Mouse (Mus musculus): ENCODE results near the gene Lif.

Gene Lif

DNA sequence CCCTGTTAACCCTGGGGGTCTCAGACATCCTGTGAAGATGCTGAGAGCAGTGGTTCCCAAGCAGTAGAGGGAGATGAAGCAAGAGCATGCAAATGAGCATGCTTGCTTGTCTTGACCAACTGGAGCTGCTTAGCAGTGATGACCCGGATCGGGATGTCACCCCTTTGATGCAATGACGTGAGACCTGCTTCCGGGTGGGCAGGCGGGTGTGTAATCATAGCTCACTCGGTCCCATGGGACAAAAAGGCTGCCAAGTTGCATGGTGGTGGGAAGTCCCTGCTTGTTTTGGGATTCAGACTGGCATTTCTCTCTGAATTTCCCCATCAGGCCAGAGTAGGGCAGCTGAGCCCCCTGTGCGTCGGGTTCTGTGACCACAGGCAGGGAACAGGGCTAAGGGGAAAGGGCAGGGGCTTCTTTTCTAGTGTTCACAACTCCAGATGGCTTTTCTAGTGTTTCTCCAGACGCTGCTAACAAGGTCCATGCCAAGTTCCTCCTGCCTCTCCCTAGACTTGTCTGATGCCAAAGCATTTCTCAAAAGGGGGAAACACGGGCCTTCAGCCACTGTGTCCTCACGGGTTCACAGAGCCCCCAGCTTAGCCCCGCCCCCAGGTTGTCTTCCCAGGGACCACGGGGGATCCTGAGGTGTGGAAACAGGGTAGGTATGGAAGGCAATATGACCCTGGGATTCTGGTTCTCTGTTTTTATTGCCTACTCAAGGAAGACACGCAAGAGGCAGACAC is 42.5 kb downstream of the Lif start:
- no peak for DNase-seq

DNA sequence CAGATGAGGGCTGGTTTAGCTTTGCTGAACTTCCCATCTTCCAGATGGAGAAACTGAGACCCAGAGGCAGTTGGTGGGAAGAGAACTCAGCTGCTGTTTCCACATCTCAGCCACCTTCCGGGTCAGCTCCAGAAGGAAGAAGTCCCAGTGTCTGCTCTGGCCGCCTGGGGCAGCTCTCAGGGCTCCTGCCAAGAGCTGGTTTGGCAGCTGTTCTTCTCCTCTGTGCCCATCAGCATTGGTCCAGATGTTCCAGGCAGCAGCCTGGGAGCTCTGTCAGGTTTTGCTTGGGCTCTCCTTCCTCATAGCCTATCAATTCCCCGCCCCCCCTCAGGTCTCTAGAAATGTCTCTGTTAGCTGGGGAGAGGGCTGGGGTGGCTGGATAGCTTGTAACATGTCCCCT is 43.3 kb downstream of the Lif start:
- DNase-seq: no peak

DNA sequence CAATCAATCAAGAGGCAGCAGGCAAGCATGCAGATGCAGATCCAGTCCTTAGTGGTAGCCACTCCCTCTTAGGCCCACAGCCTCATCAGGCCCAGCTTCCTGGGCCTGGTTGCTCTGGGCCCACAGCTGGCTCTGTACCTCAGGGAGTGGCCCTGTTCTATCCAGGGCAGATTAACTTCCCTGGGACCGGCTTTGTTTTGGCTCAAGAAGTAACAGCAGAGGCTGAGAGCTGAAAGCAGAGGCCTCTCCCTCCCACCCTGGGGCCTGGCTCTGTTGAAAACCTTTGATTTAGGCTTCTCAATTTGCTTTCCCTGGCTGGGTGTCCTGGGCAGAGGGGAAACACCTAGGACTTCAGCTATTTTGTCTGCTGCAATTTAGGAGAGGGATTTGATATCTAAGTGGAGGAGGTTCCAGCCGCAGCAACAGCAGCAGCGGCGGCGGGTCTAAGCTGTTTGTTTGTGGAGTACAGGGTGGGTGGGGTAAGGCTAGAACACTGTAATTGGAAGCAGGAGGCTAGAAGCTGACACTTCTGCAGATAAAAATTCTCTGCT is 45.1 kb downstream of the Lif start:
- no peak for DNase-seq

DNA sequence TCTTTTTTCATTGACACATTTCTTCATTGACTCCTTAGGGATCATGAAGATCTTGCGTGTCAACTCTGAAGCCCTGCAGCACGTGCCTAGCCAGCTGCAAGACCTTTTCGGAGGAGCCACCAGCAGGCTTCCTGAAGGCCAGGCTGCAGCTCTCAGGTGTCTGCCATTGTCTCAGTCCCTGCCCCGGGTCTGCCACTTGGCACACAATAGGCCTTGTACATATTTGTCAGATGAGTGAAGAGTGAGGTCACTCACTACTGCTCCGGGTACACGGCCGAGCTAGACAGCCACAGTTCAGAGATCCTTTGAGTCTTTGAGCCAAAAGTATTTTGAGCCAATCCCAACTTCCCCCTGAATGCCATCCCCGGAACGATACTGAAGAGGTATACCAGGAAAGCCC is 45.7 kb downstream of the Lif start:
- DNase-seq: no peak

DNA sequence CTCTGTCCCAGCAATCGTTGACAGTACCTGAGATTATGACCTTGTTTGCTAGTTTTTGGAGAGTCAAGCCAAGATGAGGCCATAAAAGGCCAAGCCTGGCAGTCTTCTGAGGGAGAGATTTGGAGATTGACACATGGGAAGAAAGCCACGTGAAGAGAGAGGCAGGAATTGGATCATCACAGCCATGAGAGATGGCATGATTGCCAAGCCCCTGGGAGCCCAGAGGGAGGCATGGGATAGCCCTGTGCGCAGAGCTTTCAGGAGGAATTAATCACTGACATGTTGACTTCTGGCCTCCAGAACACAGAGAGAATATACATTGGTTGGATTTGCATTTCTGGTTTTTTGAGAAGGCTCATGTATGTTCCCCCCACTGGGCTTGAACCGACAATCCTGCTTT is 46.8 kb downstream of the Lif start:
- DNase-seq: no peak

DNA sequence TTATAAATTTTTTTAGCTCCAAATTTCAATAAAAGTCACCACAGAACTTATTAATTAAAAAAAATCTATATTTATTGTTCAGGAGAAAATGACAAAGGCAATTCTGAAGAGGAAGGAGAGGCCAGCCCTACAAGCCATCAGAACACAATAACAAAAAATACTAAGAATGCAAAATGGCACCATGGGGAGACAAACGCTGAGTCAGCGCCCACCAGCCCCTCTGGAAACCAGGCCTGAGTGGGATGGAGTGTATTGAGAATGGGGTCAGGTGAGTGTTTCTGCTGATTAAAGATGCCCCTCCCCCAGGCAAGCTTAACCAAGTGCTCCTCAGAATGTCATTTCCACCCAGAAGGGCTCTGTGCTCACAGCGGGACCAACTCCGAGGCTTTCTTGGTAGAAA is 47.7 kb downstream of the Lif start:
- DNase-seq: no peak

DNA sequence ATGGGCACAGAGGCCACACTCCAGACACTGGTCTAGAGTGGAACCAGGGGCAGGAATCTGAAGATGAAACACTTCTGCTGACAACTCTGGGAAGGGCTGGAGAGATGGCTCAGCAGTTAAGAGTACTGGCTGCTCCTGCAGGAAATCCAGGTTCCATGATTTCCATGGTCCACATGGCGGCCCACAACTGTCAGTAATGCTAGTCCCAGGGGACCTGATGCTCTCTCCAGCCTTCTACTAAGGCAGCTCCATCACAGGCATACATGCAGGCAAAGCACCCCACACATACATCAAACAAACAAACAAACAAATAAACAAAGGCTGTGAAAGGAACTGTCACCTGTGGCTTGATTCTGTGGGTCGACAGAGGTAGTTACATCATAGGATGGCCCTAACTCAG is 48.7 kb downstream of the Lif start:
- DNase-seq: no peak

DNA sequence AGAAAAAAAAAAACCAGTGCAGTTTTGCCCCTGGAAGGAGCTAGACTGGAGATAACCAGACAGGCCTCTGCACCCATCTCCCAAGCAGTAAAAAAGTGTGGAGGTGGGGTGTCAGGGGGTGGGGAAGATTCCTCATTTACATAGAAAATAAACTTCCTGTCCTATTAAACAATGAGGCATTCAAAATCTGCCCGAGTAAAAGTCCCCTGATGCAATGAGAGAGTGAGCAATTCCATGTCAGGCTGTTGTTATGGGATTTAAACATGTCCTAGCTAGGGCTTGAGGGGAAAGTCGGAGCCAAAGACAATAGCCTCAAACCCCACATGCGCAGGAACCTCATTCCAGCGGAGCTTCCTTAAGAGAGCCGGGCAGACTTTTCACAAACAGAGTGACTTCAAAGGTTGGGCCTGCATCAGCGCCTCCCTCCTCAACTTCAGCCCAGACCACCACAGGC is 50.7 kb downstream of the Lif start:
- DNase-seq: no peak

DNA sequence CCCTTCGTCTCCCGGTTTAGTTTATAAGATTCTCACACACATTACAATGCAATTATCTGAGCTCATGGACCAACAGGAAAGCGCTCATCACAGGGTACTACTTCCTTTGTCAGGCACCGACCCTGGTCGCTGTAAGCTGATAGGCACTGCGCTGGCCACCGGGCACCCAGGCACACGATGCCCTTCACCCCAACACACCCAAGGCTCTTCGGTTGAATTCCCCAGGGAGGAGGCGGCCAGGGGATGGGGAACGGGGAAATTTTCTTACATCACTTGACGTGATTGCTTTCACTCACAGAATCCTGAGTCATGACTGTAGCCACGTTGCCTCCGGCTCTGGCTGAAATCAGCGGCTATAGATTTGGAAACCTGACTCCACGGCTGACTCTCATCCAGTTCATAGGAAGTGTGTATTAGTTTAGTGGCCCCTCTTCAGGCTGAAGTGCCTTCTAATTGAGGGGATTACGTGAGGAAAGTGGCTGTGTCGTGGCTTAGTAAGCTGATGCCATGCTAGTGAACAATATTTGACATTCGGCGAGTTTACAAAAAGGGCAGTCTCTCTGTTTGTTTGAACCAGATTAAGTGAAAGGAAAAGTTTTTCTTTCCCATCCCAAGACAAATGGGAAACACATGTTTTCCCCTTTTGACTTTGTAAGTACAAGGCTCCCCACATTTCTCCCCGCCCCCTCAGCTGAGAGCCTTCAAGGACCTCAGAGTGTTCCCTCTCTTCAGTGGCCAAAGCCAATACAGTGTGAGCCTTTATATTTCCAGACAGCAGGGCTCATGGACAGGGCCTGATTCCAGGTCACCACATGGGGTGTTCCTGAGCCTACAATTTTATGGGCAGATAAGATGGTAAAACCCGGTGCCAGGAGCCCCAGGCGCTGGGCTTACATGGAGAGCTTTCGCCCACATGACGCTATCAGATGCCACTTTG is 51.4 kb downstream of the Lif start:
- no peak for DNase-seq

DNA sequence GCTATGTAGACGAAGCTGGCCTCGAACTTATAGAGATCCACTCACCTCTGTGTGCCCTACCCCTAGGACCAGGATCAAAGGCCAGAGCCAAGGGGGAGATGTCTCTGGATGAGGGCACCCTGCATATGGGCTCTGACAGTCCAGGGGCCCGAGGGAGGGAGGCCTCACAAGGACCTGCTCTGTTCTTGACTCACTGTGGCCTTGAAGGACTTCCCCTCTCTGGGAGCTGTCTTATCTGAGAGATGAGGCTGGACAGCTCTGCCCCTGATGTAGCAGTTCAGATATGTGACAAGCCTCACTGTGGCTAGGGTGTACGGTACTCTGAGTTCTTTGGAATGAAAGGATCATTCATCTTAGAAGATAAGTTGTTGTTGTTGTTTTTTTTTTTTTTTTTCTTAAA is 52.3 kb downstream of the Lif start:
- no peak for DNase-seq

DNA sequence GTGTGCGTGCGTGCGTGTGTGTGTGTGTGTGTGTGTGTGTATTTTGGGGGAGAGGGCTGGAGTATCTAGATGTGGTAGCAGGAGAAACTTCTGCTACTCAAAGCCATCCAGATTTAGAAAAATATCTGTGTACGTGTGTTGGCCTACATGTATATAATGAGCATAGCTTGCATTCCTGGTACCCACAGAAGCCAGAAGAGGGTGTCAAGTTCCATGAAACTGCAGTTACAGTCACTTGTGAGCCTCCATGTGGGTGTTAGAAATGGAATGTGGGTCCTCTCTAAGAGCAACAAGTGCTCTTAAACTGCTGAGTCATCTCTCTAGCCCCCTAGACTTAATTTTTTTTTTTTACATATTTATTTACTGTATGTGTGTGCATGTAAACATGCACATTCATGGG is 53.0 kb downstream of the Lif start:
- no peak for DNase-seq

DNA sequence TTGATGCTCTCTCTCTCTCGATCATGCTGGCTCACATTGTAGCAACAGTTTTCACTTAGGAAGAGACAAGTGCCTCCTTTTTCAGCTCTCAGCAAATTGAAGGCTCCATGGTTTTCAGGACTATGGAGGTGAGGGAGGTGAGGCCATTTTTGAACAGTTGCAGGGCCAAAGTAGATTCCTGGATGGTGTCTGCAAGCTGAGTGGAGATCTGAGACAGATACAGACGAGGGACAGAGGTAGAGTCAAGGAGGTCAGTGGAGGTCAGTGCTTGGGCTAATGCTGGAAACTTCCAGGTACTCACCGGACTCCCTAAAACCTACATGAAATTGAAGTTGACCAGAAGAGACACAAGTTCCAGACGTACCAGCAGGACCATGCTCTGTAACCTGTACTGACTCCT is 54.8 kb downstream of the Lif start:
- DNase-seq: no peak

DNA sequence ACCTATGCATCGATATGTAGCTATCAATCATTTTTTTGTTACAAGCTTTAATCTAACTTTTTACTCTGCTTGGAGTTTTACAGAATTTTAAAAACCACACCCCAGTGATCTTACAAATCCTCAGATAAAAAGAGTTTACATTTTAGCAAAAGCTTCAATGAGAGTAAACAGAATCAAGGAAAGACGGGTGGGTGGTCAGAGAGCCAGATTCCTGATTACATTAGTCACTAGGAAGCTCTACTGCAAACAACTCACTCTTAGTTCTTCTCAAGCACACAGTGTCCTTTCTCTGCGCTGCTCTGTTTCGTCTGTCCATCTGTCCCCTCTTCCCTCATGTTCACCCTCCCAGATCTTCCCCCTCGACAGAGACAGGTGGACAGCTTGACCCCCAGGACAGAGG is 59.9 kb downstream of the Lif start:
- DNase-seq: no peak

DNA sequence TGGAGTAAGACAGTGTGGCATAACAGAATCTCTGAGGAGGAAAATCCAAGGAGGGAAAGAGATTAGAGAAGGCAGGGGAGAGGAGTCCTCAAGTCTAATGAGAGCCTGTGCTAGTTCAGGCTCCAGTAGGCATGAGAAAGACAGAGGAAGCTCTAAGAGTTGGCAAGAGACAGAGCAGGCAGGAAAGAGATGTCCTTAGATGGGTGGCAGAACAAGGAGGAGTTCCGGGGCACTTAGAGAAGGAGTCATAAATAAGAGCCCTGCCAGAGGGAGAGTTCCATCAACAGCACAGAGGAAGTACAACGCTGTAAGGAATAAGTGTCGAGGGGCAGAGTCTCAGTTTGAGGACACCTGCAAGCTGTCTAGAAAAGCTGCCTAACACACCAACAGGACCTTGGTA is 60.7 kb downstream of the Lif start:
- no peak for DNase-seq

DNA sequence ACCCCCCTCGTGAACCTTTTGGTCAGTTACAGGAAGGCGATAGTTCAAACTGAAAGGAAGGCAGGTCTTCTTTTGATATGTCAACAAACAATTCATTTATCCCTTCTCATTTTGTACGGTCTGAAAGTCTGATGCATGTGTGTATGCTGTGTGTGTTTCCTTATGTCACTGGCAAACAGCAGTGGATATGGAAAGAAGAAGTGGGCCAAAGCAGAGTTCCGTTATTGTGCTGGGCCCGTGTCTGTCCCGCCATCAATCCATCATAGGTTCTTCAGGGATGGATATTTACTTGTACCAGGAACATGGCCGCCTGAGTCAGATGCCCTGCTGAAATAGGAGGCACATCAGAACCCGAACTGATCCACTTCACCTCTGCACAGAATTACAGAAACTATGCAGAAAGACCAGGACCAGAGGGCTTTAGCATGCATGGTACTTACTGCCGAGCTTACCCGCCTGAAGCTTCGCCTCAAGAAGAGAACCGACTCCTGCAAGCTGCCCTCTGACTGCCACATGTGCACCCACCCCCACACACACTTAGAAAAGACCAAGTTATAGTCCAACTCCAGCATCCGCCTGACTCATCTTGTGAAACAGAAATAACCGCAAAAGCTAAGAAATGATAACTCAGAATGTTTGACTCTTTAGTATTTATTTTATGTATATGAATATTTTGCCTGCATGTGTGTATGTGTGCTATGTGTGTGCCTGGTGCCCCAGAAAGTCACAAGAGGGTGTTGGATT is 62.0 kb downstream of the Lif start:
- no peak for DNase-seq

DNA sequence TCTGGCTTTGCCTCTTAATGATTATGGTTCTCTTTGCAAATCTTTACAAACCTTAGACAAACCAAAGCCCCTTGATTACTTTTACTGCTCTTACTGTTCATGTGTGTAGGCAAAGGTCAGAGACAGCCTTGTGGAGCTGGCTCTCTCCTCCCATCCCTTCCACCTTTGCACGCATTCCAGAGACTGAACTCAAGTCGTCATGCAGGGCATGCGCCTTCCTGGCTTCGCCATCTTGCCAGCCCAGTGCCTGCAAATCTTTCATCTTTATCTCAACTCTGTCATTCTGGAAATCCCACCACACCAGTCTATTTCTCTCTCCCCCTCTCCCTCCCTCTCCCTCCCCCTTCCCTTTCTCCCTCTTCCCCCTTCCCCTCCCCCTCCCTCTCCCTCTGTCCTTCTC is 63.5 kb downstream of the Lif start:
- no peak for DNase-seq

All from thymus, adult 18-20 months (tissue).